Mouse (Mus musculus): Measurements from ENCODE around the gene Gng2.

DNA sequence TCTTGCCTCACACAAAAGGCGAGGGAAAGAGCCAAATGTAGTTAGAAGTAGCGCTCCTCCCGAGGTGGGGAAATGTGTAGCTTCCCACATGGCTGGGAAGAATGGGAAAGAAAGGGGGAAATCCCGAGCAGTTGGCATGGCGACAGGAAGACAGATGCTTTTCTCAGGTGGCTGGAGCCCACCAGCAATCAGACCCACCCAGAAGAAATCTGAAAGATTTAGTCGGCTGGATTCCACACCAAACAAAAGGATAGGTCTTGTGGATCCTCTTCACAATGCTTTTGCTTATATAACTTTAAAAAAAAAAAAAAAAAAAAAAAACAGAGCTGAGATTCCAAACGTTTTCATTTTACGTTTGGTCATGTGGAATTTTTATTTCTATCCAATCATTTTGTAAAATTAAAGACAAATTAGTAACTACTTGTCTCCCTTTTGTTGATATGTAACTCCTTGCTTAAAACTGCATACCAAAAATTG lies 10.0 kb upstream of the Gng2 start:
- no peak for TF ChIP-seq CTCF (IDR thresholded peaks at IDR 0.05; ENCODE audit: extremely low read depth, insufficient read length, insufficient replicate concordance, low read depth, low read length)
- no peak for TF ChIP-seq POLR2A (IDR thresholded peaks at IDR 0.05; ENCODE audit: low read depth, low read length)

All from small intestine, adult 2 months (tissue).